ENCODE assay signal across 25 mouse cellular contexts in the genomic region with DNA sequence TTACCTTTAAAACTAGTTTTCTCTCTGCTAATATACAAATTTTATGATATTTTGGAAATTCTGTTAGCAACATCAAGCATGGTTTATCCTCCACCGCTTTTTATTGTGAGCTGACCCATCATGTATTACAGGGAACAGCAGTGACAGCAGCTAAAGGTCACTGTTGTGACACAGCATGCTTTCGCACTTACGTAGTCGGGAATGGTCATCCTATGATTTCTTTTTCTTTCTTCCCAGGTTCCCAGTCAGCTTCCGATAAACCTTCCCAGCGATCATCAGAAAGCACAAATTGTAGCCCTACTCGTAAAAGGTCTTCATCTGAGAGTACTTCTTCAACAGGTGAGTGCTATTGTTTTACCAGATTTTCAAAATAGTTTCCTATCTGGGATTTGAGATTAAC.
"Had no signal": no experiment of that assay in that cellular context is flagged by ENCODE, and none has a peak within 500 bp of the region (broad histone marks: within the 10 kb centered on the region; RNA-seq: fewer than 3 reads in every experiment).

No protein-coding gene starts in this region.

- H3K4me3 ChIP-seq: heart, embryonic 10.5 days; heart, embryonic 12.5 days; hindbrain, embryonic 10.5 days; hindbrain, embryonic 12.5 days; intestine, embryonic 15.5 days; limb, embryonic 13.5 days; limb, embryonic 15.5 days; liver, embryonic 12.5 days had no signal

- H3K27ac ChIP-seq: heart, embryonic 10.5 days; hindbrain, embryonic 10.5 days; hindbrain, embryonic 12.5 days; hindbrain, embryonic 14.5 days; intestine, embryonic 15.5 days; limb, embryonic 13.5 days; limb, embryonic 15.5 days; liver, embryonic 12.5 days; liver, embryonic 14.5 days had no signal

- H3K27me3 ChIP-seq: heart, embryonic 12.5 days; hindbrain, embryonic 12.5 days; intestine, embryonic 15.5 days; limb, embryonic 13.5 days; limb, embryonic 15.5 days; liver, embryonic 12.5 days had no signal

- H3K4me2 ChIP-seq: heart, embryonic 12.5 days; hindbrain, embryonic 12.5 days; hindbrain, embryonic 14.5 days; intestine, embryonic 15.5 days; limb, embryonic 13.5 days; limb, embryonic 15.5 days; liver, embryonic 12.5 days had no signal

- H3K9ac ChIP-seq: heart, embryonic 12.5 days; hindbrain, embryonic 12.5 days; hindbrain, embryonic 14.5 days; intestine, embryonic 15.5 days; limb, embryonic 13.5 days; limb, embryonic 15.5 days; liver, embryonic 12.5 days; liver, embryonic 14.5 days had no signal

- DNase-seq: gastrocnemius, postnatal 10 days; gastrocnemius, postnatal 25 days; heart, adult 18-20 months; heart, postnatal 10 days; heart, postnatal 4 days; kidney, adult 18-20 months; kidney, adult 8-10 months; kidney, postnatal 10 days; kidney, postnatal 25 days; layer of hippocampus, adult 9-11 months; layer of hippocampus, postnatal 36 days; left cerebral cortex, postnatal 4 days had no signal

- H3K4me1 ChIP-seq: heart, embryonic 10.5 days; heart, embryonic 12.5 days; hindbrain, embryonic 10.5 days; hindbrain, embryonic 12.5 days; intestine, embryonic 15.5 days; limb, embryonic 13.5 days; limb, embryonic 15.5 days; liver, embryonic 12.5 days had no signal

- H3K9me3 ChIP-seq: heart, embryonic 10.5 days; heart, embryonic 12.5 days; hindbrain, embryonic 10.5 days; hindbrain, embryonic 12.5 days; intestine, embryonic 15.5 days; limb, embryonic 13.5 days; limb, embryonic 15.5 days; liver, embryonic 12.5 days had no signal

- ATAC-seq: hindbrain, embryonic 16.5 days; inflammation-experienced regulatory T-cells, adult 6 months; intestine, embryonic 15.5 days; intestine, postnatal 0 days; liver, embryonic 12.5 days had no signal
